Mouse (Mus musculus): Measurements from ENCODE around the gene Cep250. TPM values are rescaled to one million over a fixed set of nuclear protein-coding genes. Genes with fewer than 3 reads are reported as not detected.

Gene Cep250
- total and polyA plus RNA-seq, 3 experiments: 12.8 to 16.4 TPM; not detected in 1

- TF ChIP-seq JUND (IDR thresholded peaks at IDR 0.05; ENCODE audit: low read depth, low read length) (0 out of 2 replicates have a peak, but pooled peaks have one; percentile 60), BHLHE40 (IDR thresholded peaks at IDR 0.05; ENCODE audit: borderline replicate concordance, low read depth, low read length) (0 out of 2 replicates have a peak, but pooled peaks have one; percentile 3), POLR2AphosphoS2 (IDR thresholded peaks at IDR 0.05; ENCODE audit: low read length) (no peak), UBTF (IDR thresholded peaks at IDR 0.05; ENCODE audit: borderline replicate concordance, insufficient read depth, low read depth, low read length) (no peak), MAX (IDR thresholded peaks at IDR 0.05; ENCODE audit: low read length) (no peak), RAD21 (IDR thresholded peaks at IDR 0.05; ENCODE audit: low read depth, low read length) (peak; percentile 99), ZNF384 (IDR thresholded peaks at IDR 0.05; ENCODE audit: low read depth, low read length) (0 out of 2 replicates have a peak, but pooled peaks have one; percentile 39), TCF12 (IDR thresholded peaks at IDR 0.05; ENCODE audit: low read depth, low read length) (no peak)
Measured at GRCm38 (mm10) chr2:155946069-155946468, 10.2 kb upstream of the Cep250 start (continued).

- H3K27ac ChIP-seq (ENCODE audit: control insufficient read depth, low read depth, low read length): peak overlapping the region; percentile 89
- H3K4me3 ChIP-seq (ENCODE audit: control insufficient read depth in 1 of 2, insufficient read depth in 1 of 2, low read depth in 2 of 2, low read length in 2 of 2): peak overlapping the region; percentile 30 to 36
Measured at GRCm38 (mm10) chr2:155946499-155946898, 9.8 kb upstream of the Cep250 start.

GRCm38 (mm10) chr2:155947390-155948002 is 8.8 kb upstream of the Cep250 start:
- peak; percentile 91 for DNase-seq (ENCODE audit: low read depth, low spot score)
- no peaks in the 10 kb centered on the region for H3K27me3 ChIP-seq (ENCODE audit: control insufficient read depth in 1 of 2, insufficient read depth in 2 of 2, low read length in 2 of 2)
- peak; percentile 91 for TF ChIP-seq ETS1 (IDR thresholded peaks at IDR 0.05; ENCODE audit: low read depth, low read length)
- TF ChIP-seq MXI1 (IDR thresholded peaks at IDR 0.05; ENCODE audit: low read depth, low read length): peak; percentile 96
- peak; percentile 76; the same call in 1 of the 2 replicates for TF ChIP-seq BHLHE40 (IDR thresholded peaks at IDR 0.05; ENCODE audit: borderline replicate concordance, low read depth, low read length)
- peak; percentile 86 for TF ChIP-seq MYC (IDR thresholded peaks at IDR 0.05; ENCODE audit: low read depth, low read length)
- peak; percentile 70 for TF ChIP-seq TAL1 (IDR thresholded peaks at IDR 0.05; ENCODE audit: low read length)
- TF ChIP-seq MAZ (IDR thresholded peaks at IDR 0.05; ENCODE audit: low read depth, low read length): peak; percentile 83
- TF ChIP-seq ZNF384 (IDR thresholded peaks at IDR 0.05; ENCODE audit: low read depth, low read length): no peak
- TF ChIP-seq GATA1 (IDR thresholded peaks at IDR 0.05; ENCODE audit: low read depth, low read length): peak; percentile 93
- TF ChIP-seq MAX (IDR thresholded peaks at IDR 0.05; ENCODE audit: low read length): 0 out of 2 replicates have a peak, but pooled peaks have one; percentile 72
- TF ChIP-seq TCF12 (IDR thresholded peaks at IDR 0.05; ENCODE audit: low read depth, low read length): peak; percentile 79
- peak; percentile 49; the same call in 1 of the 2 replicates for TF ChIP-seq HCFC1 (IDR thresholded peaks at IDR 0.05; ENCODE audit: low read depth, low read length)
- TF ChIP-seq E2F4 (IDR thresholded peaks at IDR 0.05; ENCODE audit: borderline replicate concordance, low read depth, low read length): no peak
- peak; percentile 66 to 87 for TF ChIP-seq EP300 (IDR thresholded peaks at IDR 0.05; ENCODE audit: low read depth in 1 of 2, low read length in 2 of 2)
- no peak for TF ChIP-seq ZMIZ1 (IDR thresholded peaks at IDR 0.05; ENCODE audit: low read depth, low read length)
- no peak for TF ChIP-seq CHD1 (IDR thresholded peaks at IDR 0.05; ENCODE audit: low read depth, low read length)
- TF ChIP-seq ELF1 (IDR thresholded peaks at IDR 0.05; ENCODE audit: low read depth, low read length): peak; percentile 80
- peak; percentile 97 for TF ChIP-seq SIN3A (IDR thresholded peaks at IDR 0.05; ENCODE audit: low read length)
- H3K4me3 ChIP-seq (ENCODE audit: control insufficient read depth in 1 of 2, insufficient read depth in 1 of 2, low read depth in 2 of 2, low read length in 2 of 2): peak overlapping the region; percentile 30 to 36
- peaks cover 0 to 20% of the 10 kb centered on the region in 2 experiments; a peak in 2 of 4 replicates for H3K36me3 ChIP-seq (ENCODE audit: control insufficient read depth in 1 of 2, insufficient read depth in 2 of 2, low read length in 2 of 2)
- peak overlapping the region; percentile 89 for H3K27ac ChIP-seq (ENCODE audit: control insufficient read depth, low read depth, low read length)
- peaks cover 9 to 20% of the 10 kb centered on the region in 2 experiments for H3K4me1 ChIP-seq (ENCODE audit: control insufficient read depth in 1 of 2, insufficient read depth in 2 of 2, low read length in 2 of 2)
- peak overlapping the region; percentile 60 for H3K9ac ChIP-seq (ENCODE audit: control insufficient read depth, low read depth, low read length, poor library complexity, severe bottlenecking)
- H3K79me2 ChIP-seq (ENCODE audit: control insufficient read depth, insufficient read depth, low read length, poor library complexity): no peaks in the 10 kb centered on the region; the same call in 1 of the 2 replicates
- H3K9me3 ChIP-seq (replicated peaks; ENCODE audit: insufficient read depth, low read length): no peaks in the 10 kb centered on the region

More at GRCm38 (mm10) chr2:155946499-155946898, 9.8 kb upstream of the Cep250 start:
- Histone ChIP-seq H3K79me2 (ENCODE audit: control insufficient read depth, insufficient read depth, low read length, poor library complexity) (no peaks in the 10 kb centered on the region; the same call in 1 of the 2 replicates), H3K4me1 (ENCODE audit: control insufficient read depth in 1 of 2, insufficient read depth in 2 of 2, low read length in 2 of 2) (peaks cover 9 to 19% of the 10 kb centered on the region in 2 experiments), H3K36me3 (ENCODE audit: control insufficient read depth in 1 of 2, insufficient read depth in 2 of 2, low read length in 2 of 2) (peaks cover 0 to 19% of the 10 kb centered on the region in 2 experiments; a peak in 2 of 4 replicates), H3K9me3 (replicated peaks; ENCODE audit: insufficient read depth, low read length) (no peaks in the 10 kb centered on the region), H3K27me3 (ENCODE audit: control insufficient read depth in 1 of 2, insufficient read depth in 2 of 2, low read length in 2 of 2) (no peaks in the 10 kb centered on the region), H3K9ac (ENCODE audit: control insufficient read depth, low read depth, low read length, poor library complexity, severe bottlenecking) (peak overlapping the region; percentile 60)
- no peak for DNase-seq (ENCODE audit: low read depth, low spot score)
- TF ChIP-seq ZNF384 (IDR thresholded peaks at IDR 0.05; ENCODE audit: low read depth, low read length) (no peak), SIN3A (IDR thresholded peaks at IDR 0.05; ENCODE audit: low read length) (peak; percentile 7; the same call in 1 of the 2 replicates), JUND (IDR thresholded peaks at IDR 0.05; ENCODE audit: low read depth, low read length) (no peak), E2F4 (IDR thresholded peaks at IDR 0.05; ENCODE audit: borderline replicate concordance, low read depth, low read length) (0 out of 2 replicates have a peak, but pooled peaks have one; percentile 9), EP300 (IDR thresholded peaks at IDR 0.05; ENCODE audit: low read depth in 1 of 2, low read length in 2 of 2) (no peak), RAD21 (IDR thresholded peaks at IDR 0.05; ENCODE audit: low read depth, low read length) (no peak), MXI1 (IDR thresholded peaks at IDR 0.05; ENCODE audit: low read depth, low read length) (0 out of 2 replicates have a peak, but pooled peaks have one; percentile 7), BHLHE40 (IDR thresholded peaks at IDR 0.05; ENCODE audit: borderline replicate concordance, low read depth, low read length) (0 out of 2 replicates have a peak, but pooled peaks have one; percentile 2), ELF1 (IDR thresholded peaks at IDR 0.05; ENCODE audit: low read depth, low read length) (0 out of 2 replicates have a peak, but pooled peaks have one; percentile 3)
